29 mouse cellular contexts compared by ENCODE assay signal in genomic region chr1:167746676-167747075, GRCm38 (mm10). TPM values are rescaled to one million over a fixed set of nuclear protein-coding genes. Genes with fewer than 3 reads are reported as not detected.
"Had no signal": no experiment of that assay in that cellular context is flagged by ENCODE, and none has a peak within 500 bp of the region (broad histone marks: within the 10 kb centered on the region; RNA-seq: fewer than 3 reads in every experiment).

No protein-coding gene starts in this region.

- H3K9me3 ChIP-seq: heart, embryonic 13.5 days; heart, embryonic 15.5 days; hindbrain, embryonic 13.5 days; hindbrain, embryonic 15.5 days; kidney, embryonic 15.5 days; limb, embryonic 13.5 days; limb, embryonic 15.5 days had no signal

- DNase-seq: gastrocnemius, postnatal 14 days; gastrocnemius, postnatal 36 days; heart, adult 11 months; heart, adult 2 months; heart, postnatal 14 days; heart, postnatal 36 days; kidney, adult 11 months; kidney, adult 2 months; kidney, adult 9 months; kidney, postnatal 14 days; kidney, postnatal 36 days; layer of hippocampus, postnatal 36 days; left cerebral cortex, postnatal 4 days had no signal

- H3K27me3 ChIP-seq: hindbrain, embryonic 15.5 days; limb, embryonic 13.5 days; limb, embryonic 15.5 days had no signal

- H3K27ac ChIP-seq: heart, adult 2 months; heart, embryonic 13.5 days; heart, embryonic 15.5 days; hindbrain, embryonic 13.5 days; hindbrain, embryonic 15.5 days; hindbrain, postnatal 0 days; kidney, embryonic 15.5 days; kidney, postnatal 0 days; limb, embryonic 13.5 days; limb, embryonic 15.5 days had no signal

- H3K4me2 ChIP-seq: heart, embryonic 11.5 days; heart, embryonic 13.5 days; heart, embryonic 15.5 days; hindbrain, embryonic 13.5 days; hindbrain, embryonic 15.5 days; kidney, embryonic 15.5 days; limb, embryonic 13.5 days; limb, embryonic 15.5 days had no signal

- H3K36me3 ChIP-seq: heart, embryonic 13.5 days; heart, embryonic 15.5 days; hindbrain, embryonic 13.5 days; hindbrain, embryonic 15.5 days; kidney, embryonic 15.5 days; limb, embryonic 13.5 days; limb, embryonic 15.5 days had no signal

- H3K4me1 ChIP-seq: heart, embryonic 13.5 days; heart, embryonic 15.5 days; hindbrain, embryonic 13.5 days; kidney, embryonic 15.5 days; limb, embryonic 13.5 days; limb, embryonic 15.5 days had no signal

- H3K9ac ChIP-seq: heart, embryonic 13.5 days; heart, embryonic 15.5 days; hindbrain, embryonic 13.5 days; hindbrain, embryonic 15.5 days; kidney, embryonic 15.5 days; limb, embryonic 13.5 days; limb, embryonic 15.5 days had no signal

- H3K4me3 ChIP-seq: heart, adult 2 months; heart, embryonic 13.5 days; heart, embryonic 15.5 days; hindbrain, embryonic 13.5 days; hindbrain, embryonic 15.5 days; kidney, embryonic 15.5 days; limb, embryonic 13.5 days; limb, embryonic 15.5 days had no signal

- ATAC-seq: hindbrain, postnatal 0 days; intestine, embryonic 16.5 days had no signal

RNA-seq across cellular contexts. Expression of gene Lmx1a, which starts 57.6 kb away (rescaled TPM):
- total RNA-seq: heart, adult 2 months; heart, postnatal 14 days; heart, postnatal 36 days; hematopoietic stem cell, adult 5-6 weeks; left cerebral cortex, adult 18-20 months; left cerebral cortex, adult 8-10 months; left cerebral cortex, postnatal 10 days had no signal
- polyA plus RNA-seq: heart, postnatal 0 days had no signal
